Mouse (Mus musculus): ENCODE results near the gene Rin2.

DNA sequence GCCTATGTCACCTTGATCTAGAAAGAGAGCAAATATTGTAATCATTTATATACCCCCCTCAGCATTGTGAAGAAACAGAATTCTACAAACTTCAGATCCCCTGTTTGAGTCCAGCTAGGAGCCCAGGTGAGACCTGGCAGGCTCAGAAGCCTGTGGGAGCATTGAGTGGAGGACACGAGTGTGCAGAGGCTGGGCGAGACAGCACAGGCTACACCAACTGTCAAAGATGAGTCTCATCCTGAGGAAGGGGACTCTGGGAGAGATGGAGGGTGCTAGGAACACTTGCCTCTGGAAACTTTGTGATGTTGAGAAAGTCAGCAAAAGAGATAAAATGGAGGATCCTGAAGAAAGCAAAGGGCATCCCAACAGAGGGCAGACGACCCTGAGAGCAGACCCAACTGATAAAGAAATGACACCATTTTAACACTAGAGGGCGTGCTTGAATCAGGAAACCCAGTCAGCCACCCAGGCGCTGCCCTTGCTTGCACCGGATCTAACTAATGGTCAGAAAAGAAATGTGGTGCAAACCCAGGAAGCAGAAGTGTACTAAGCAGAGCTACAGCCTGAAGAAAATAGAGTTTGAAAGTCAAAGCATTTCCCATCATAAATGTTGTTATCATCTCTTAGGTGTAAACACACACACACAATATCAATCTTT, 24.5 kb downstream of the Rin2 start:
- TF ChIP-seq GATA1 (IDR thresholded peaks at IDR 0.05; ENCODE audit: low read length) (no peak), TAL1 (IDR thresholded peaks at IDR 0.05; ENCODE audit: low read length) (no peak)
